Mouse (Mus musculus): ENCODE results near the gene Ppp1r11.

DNA sequence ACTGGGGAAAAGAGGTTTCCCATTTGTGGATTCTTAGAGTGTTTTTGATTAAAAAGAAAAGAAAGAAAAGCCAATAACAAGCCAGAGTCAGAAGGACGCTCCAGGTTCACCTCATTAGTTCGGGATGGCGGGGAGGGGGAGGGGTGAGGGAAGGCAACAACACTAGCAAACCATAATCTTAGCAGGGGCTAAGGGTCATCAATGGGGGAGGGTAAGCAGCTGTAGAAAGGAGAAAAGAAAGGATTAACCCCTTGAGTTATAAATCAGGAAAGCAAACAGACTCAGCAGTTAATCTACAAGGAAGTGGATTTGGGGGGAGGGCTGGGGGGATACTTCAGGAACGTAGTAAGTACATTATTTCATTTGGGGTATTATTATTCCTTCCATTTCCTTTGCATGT is 30.3 kb upstream of the Ppp1r11 start:
- TF ChIP-seq CTCF (IDR thresholded peaks at IDR 0.05; ENCODE audit: low read depth): no peak
- TF ChIP-seq EP300 (IDR thresholded peaks at IDR 0.05; ENCODE audit: low read depth): no peak
